Mouse (Mus musculus): ENCODE measurements around the gene Rbfox3. TPM values are rescaled to one million over a fixed set of nuclear protein-coding genes. Genes with fewer than 3 reads are reported as not detected.

The Rbfox3 gene
- total RNA-seq (2022) = under 1 TPM in 3 of 4 experiments, not detected in 1; 0.14 to 0.19 (median 0.16) TPM

DNA sequence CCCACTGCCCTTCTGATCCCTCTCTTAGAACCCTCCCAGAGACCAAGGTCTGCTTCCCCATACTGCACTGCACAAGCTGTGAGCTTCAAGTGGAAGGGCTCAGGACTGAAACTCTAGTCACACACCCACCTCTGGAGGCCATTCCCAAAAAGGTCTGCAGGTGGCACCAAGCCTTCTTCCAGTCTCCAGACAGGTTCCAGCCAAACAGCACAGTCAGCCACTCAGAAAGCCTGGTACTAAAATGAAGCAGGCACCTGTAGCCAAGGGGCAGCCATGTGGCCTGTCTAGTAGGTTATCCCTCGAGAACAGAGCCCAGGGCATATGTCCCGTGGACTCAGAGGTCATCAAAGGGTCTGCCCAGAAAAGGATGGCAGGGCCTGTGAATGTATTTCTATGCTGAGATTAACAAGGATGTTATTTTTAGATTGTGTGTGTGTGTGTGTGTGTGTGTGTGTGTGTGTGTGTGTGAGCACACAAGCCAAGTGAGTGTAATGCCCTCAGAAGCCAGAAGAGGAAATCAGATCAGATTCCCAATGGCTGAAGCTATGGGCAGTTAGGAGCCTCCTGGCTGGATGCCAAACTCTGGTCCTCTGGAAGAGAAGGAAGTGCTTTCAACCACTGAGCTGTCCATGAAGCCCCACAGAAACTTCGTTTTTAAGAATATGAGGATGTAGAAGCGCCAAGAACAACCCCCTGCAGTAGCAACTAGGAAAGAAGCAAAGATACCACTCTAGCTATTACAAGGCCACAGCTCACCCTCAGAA, at the start of gene Rbfox3:
Gene Rbfox3, minus strand, starts transcription at position 291 of the 764 bp plus-strand sequence.
- peak; percentile 2 for DNase-seq (ENCODE audit: low spot score)

DNA sequence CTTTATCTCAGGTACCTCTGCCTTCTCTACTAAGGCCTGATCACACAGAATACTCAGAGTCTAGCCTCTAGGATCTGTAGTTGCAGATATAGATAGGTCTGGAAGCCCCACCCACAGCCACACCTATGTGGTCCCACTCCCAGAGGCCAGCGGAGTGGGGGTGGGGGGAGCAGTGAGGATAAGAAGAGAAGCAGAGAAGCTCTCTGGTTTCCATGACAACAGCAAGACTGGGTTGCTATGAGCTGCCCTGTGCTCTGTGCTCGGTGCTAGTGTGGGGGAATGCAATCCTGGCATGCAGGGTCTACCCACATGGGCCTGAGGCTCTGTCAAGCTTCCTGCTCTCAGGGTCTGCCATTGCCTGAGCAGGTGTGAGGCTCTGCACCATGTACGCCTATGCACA, 49.3 kb upstream of the Rbfox3 start:
- no peak for DNase-seq (ENCODE audit: low spot score)

DNA sequence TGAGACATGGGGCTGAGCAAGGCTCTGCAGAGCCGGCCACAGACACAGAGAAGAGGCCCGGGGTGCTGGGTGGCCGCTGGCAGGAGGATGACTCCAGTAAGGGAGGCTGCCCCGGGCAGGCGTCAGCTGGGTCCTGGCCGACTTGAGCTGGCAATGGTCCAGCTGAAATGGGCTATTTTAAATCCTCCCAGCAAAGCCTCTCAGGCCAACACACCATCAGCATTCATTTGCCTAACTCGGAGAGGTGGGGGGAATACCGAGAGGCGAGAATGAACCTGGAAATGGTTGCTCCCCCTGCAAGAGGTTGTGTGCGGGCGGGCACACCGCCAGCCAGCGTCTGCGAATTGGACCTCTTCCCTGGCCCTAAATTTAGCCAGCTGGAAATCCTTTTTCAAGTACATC, 45.7 kb upstream of the Rbfox3 start:
- peak; percentile 47 for DNase-seq (ENCODE audit: low spot score)

DNA sequence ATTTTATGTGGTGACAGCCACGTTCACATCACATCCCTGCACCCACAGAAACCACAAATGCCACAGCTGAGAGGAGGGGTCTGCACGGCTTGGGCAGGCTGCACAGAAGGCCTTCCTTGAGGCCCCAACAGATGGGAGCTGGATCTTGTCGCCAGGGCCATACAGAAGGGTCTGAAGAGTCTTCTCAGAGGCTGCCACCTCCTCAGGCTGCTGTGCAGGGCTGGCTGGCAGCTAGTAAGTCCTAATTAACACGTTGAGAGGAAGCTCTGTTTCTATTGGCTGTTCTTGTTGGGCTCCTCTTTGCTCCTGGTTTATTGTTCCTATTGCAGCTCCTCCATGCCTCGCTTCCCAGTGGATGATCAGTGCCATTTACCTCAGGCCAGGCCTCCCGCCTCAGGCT, 43.6 kb upstream of the Rbfox3 start:
- no peak for DNase-seq (ENCODE audit: low spot score)

DNA sequence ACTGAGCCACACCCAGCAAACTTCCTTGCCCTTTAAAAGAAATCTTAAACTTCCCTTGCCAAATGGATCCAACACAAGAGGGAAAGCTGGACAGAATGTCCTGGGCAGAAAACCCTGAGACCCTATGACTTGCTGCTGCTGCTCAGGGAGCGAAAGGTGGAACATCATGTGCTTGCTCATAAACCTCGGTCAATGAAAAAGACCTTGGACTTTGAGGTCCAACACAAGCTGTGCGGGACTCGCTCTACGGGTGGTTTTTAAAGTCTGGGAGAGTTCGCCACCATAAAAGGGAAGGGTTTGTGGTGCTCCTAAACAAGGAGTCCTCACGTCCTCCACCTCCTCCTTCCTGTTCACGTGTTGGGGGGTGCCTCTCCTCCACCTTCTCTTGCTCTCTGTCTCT, 34.5 kb upstream of the Rbfox3 start:
- DNase-seq (ENCODE audit: low spot score) = no peak

DNA sequence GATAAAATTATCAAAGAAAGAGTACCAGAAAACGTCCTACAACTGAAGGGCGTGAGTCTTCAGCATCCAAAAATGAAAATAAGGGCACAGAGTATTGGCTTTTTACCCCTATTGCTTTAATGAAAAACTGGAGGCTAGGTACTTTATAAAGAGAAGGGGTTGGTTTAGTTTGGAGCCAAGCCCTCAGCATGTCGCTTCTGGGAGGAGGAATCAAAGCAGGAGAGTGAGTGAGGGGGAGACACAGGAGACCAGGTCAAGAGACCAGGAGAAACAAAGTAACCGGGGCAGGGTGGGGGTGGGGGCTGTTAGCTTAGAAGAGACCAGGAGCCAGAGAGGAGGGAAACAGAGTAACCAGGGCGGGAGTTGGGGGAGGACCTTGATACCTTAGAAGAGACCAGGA, 29.9 kb upstream of the Rbfox3 start:
- no peak for DNase-seq (ENCODE audit: low spot score)

DNA sequence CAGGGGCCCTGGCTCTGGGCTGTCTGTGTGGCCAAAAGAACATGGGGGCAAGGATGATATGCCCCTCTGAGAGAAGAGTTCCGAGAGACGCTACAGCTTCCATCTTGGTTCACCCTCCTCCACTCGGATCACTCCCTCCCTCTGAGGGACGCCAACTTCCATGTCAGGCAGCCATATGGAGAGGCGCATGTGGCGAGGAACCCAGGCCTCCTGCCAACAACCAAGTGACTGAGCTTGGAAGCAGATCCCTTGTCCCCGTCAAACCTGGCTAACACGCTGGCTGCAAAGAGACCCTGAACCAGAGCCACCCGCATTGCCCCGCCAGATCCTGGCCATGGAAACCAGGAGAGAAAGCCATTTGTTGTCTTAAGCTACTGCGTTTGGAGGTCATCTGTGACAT, 29.1 kb upstream of the Rbfox3 start:
- DNase-seq (ENCODE audit: low spot score) = peak; percentile 15

DNA sequence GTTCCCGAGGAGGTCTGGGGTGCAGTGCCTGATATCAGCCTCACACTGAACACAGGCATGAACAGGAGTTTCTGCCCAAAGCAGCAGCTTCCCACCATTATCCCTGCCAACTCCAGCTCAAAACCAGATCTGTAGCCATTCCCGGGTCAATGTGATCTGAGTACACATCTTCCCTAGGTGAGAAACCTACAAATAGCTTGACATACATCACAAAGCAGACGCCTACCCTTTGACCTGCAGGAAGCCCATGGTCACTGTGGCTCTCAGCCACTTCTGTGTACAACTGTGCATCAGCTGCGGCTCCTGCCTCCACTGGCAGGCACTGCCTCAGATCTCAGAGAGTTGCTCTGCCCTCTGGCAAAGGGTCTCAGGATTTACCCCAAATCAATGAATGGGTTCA, 28.3 kb upstream of the Rbfox3 start:
- DNase-seq (ENCODE audit: low spot score) = no peak

DNA sequence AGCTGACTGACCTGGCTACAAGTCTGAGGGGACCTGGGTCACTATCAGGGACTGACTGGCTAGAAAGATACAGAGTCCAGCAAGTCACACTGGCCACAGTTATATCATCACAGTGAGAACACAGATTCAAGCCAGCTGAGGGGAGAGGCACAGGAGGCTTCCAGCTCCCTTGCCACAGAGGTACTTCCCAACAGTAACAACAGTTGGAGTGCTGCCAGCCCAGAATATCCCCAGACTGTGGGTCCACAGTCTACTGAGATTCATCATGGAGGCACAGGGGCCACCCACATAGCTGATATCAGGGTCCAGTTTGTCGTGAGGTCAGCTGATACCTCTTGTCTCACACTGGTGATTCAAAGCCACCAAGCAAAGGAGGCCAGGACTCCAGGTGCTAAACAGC, 23.5 kb upstream of the Rbfox3 start:
- DNase-seq (ENCODE audit: low spot score) = no peak

DNA sequence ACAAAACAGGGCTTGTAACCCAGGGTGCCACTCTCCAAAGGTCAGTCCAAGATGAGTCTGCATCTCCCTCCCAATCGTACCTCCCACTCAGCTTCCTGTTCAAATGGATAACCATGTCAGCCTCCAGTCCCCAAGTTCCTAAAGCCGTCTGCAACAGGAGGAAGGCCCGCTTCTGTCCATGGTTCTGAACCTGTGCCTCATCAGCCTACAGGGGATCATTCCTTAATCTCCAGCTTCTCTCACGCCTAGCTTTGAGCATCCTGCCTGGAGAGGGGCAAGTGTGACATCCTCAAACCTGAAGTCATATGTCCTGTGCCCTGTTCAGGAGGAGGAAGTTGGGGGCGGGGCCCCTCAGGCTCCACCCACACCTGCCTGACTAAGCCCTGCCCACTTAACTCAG, 15.7 kb upstream of the Rbfox3 start:
- DNase-seq (ENCODE audit: low spot score) = no peak

DNA sequence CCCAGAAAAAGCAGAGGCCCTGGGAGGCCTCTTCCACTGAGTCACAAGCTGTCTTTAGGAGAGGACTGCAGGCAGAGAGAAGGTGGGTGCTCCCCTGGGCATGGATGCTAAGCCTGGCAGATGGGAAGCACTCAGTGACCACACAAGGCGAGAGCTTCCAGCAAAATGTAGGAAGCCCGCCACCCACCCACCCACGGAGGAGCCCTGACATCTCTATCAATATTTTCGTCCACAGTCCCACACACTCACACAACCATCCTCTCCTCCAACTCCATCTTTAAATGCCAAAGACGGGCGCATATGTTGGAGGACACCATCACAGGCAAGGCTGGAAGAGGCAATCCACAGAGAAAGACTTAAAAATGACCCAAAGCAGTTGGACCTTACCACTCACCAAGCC, 10.5 kb upstream of the Rbfox3 start:
- DNase-seq (ENCODE audit: low spot score) = no peak

DNA sequence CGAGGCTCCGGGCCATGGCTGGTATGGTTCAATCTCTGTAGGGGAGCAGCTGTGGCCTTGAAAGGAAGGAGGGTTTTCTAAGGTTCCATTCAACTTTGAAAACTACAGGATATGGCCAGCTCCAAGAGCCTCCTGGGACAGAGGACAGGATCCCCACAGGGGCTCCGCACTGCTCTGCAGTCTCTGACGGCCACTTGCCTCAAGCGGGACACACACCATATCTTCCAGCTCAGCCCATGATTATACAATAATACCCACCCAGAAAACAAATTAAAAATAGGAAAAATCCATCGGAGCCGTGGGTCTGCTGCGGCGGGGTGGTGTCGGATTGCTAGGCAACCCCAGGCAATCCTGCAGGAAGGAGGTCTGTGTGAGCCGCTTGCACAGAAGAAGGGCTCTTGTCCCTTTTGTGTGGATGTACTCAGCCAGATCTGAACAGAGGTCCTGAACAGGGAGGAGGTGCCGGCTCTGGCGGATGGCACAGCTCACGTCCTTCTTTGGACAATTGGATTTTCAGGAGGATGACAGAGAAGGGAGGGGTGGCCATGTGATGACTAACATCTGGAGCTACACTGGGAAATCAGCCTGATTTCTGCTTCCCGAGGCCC, 5.1 kb upstream of the Rbfox3 start:
- DNase-seq (ENCODE audit: low spot score) = no peak

DNA sequence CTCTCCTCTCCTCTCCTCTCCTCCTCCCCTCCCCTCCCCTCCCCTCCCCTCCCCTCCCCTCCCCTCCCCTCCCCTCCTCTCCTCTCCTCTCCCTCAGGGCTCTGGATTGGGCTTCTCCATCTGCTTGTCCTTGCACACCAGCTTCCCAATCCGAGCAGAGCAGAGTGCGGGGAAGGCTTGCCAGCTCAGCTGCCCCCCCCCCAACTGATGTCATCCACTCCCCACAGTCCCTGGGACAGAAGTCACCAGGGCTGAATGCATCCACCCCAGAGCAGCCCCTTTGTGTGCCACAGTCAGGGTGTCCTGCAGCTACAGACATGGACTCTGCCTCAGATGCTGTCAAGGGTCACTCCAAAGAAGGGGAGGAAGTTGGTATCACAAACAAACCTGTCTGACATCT, 4.5 kb upstream of the Rbfox3 start:
- no peak for DNase-seq (ENCODE audit: low spot score)

DNA sequence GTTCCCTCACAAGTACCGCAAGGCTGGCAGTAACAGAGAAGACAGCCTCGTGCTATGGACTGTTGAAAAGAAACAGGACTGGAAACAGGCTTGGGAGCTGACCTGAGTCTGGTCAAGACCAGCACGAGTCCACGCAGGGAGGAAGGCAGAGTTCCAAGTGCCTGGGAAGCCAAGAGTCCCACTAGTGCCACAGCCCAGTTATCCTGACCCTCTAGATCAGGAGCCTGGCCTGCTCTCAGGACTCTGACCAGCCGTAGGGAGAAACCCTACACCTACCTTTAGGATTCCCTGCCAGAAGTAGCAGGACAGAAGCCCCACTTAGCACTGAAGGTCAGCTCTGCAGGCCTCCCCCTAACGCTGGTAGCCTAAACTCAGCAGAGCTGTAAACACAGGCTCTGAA, 1.3 kb upstream of the Rbfox3 start:
- no peak for DNase-seq (ENCODE audit: low spot score)

DNA sequence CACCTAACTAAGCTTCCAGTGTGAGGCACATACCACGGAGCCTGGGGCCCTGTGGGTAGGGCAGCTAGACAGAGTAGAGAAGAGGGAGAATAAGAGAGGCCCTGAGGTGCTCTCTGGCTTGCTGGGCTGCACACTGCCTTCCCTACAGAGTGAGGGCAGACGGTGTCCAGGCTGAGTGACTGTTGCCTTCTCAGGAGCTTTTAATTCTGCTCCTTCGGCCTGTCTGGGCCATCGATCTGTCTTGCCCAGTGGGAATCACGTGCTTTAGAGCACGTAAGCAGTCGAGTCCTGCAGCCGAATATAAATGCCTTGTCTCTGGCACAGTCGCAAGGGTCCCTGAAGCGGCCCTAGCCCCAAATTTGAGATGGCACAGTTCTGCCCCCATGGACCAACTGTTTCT, 641 bp downstream of the Rbfox3 start:
- no peak for DNase-seq (ENCODE audit: low spot score)

DNA sequence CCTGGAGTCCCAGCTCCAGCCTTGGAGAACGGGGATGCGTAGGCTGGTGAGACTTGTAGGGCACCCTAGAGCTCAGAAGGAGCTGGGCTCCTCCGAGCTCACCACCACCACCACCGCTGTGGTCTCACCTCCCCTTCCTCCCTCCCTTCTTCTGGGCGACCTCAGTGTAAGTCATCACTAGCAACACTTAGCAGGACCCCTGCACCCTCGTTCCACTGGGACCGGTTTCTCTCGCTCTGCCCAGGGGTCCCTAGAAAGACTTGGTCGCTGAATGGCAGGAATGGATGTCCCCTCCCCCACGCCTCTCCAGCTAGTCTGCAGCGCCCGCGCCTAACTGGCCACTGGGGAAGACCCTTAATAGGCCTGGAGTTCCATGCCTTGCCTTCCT, 1.6 kb downstream of the Rbfox3 start:
- no peak for DNase-seq (ENCODE audit: low spot score)

DNA sequence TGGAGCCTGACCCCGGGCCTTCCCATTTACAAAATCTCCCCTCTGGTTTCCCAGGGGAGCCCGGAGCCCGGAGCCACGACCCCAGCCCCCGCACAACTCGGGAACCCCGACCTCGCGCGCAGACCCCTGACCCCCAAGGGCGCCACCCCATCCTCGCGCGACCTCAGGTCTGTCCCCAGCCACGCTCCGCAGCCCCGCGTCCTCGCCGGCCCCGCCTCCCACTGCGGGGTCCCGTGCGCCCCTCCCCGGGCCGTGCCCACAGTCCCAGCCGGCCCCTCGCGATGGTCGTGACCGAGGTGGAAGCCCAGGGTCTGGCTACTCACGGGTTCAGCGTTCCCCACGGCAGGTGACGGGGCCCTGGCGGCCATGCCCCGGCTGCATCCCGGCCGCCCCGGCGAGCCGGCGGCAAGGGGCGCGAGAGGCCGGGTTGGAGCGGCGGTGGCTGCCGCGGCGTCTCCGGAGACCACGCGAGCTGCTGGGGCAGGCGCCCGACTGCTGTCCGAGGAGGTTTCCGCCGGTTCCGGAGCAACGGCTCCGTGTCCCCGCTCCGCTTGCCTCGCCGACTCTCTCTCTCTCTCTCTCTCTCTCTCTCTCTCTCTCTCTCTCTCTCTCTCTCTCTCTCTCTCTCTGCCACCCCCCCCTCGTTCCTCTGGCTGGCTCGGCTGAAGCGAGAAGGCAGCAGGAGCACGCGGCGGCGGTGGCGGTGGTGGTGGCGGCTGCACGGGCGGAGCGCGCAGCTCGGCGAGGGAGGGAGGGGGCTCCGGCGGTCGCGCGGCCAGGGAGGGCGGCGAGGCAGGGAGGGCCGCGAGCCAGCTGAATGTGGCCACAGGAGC, 2.2 kb downstream of the Rbfox3 start:
- DNase-seq (ENCODE audit: low spot score) = no peak

DNA sequence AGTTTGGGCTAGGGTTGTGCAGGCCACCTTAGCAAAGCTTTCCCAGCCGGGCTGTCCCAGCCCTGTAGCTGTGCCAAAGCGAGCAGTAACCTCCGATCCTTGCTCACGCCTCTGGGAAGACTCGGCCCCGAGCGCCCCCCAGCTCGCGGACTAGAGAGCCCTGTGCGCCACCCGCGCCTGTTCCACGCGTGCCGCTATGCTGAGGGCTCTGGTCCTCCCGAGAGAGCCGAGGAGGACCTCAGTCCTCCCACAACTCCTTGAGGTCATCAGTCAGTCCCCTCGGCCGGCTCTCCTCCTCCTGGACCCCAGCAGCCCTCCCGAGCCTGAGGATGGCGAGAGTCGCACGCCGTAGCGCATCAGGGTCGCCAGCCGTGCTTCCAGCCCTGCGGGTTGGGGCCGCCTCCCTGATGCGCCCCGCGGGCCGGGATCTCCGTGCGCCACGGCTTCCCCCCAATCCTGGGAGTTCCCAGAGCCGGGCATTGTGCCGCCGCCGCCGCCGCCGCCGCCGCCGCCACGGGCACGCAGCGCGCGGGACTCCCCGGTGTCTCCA, 2.9 kb downstream of the Rbfox3 start:
- DNase-seq (ENCODE audit: low spot score) = no peak

DNA sequence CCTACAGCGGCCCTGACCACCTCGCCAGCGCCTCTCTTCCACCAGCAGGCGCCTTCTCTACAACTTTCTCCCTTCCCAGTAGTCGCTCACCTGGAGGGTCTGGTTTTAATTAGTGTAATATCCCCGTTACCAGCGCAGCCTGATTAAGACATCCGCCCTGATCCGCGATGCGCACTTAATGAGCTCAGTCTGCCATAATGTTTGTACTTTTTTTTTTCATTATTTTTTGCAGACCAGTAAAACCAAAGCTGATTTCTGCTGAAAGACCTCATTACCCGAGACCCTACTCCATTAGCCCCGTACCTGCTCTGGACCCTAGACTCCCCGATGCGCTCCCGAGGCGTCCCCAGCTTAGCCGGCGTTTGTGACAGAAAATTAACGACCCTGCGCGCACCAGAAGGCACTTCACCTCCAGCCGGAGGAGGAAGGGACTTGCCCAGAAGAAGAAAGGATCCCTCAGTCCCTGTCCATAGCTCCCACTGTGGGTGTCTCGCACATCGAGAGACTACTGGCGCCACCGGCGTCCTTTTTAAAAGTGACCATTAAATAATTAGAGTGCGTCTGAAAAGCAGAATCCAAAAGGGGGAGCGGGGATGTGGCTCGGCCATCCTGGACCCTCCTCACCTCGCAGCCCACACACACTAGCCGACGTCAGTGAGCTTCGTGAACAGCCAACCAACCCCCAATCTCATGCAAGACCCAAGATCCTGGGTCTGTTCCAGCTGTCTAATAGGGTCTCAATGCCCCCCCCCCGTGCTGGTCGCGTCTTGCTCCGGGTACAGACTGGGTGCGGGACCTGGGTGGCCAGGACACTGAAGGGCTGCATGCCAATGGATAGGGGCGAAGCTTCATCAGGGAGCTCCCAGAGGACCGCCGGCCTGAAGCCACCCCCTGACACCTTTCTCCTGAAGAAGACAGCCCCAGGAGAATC, 3.7 kb downstream of the Rbfox3 start:
- DNase-seq (ENCODE audit: low spot score) = no peak

DNA sequence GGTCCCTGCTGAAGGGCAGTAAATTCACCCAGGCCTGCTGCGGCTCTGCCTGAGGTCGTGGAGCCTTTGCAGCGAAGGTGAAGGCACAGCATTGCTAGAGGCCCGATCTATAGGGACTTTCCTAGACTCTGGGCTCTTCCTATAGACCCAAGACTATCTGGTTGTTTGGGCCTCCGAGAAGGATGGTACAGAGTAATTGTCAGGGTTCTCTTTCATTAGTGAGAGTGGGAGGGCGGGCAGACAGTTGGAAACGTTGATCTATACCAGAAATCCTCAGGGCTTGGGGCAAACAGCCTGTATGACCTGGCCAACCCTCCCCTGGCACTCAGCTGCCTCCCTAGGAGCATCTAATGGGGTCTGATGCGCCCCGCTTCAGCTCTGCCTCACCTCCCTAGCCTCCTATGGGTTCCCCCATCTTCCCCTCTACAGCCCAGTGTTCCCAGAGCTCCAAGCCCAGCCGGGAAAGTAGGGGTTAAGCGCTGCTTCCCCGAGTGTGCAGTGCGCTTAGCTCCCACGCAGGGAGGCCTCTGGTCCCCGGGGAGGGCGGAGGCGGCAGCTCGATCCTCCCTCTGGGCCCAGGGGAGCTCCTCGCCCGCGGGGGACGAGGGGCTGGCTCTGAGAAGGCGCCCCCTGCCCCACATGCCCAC, 4.5 kb downstream of the Rbfox3 start:
- no peak for DNase-seq (ENCODE audit: low spot score)
